Mouse (Mus musculus) neural tube, embryonic 13.5 days (tissue): ENCODE measurements at regions not wholly inside any gene's neighbourhood (a gene's known extent, or its start where the extent isn't known, plus 50 kb on each side); places are given as distances from the start of the nearest gene placed in this dataset.
A peak's percentile ranks its signal among the peaks of the same experiment; 100 is the strongest.

Source experiments
- ATAC-seq: fragments of 200-750 bp; cut with Nextera tagmentation; 2 replicates; pipeline ENCODE4 v1.8.0; 2017; ENCODE audit warnings: low read depth, mild to moderate bottlenecking, moderate TSS enrichment, moderate library complexity
- H3K27ac ChIP-seq: fragments of 300-500 bp; sonication (generic); replicated peaks from 2 replicates; pipeline ENCODE4 v1.5.1; 2015; ENCODE audit warnings: moderate library complexity, mild to moderate bottlenecking, inconsistent platforms
- H3K27me3 ChIP-seq: fragments of 300-500 bp; sonication (generic); 2 replicates; pipeline ENCODE4 v1.6.1; 2015; ENCODE audit warnings: mild to moderate bottlenecking, inconsistent platforms
- H3K36me3 ChIP-seq: fragments of 300-500 bp; sonication (generic); 2 replicates; pipeline ENCODE4 v1.6.1; 2015; ENCODE audit warnings: mild to moderate bottlenecking, inconsistent platforms
- H3K4me1 ChIP-seq: fragments of 300-500 bp; sonication (generic); replicated peaks from 2 replicates; pipeline ENCODE4 v1.6.1; 2015; ENCODE audit warnings: inconsistent platforms
- H3K4me2 ChIP-seq: fragments of 300-500 bp; sonication (generic); 2 replicates; pipeline ENCODE4 v1.6.1; 2015; ENCODE audit warnings: inconsistent platforms, mild to moderate bottlenecking, moderate library complexity
- H3K4me3 ChIP-seq: fragments of 300-500 bp; sonication (generic); 2 replicates; pipeline ENCODE4 v1.5.1; 2015; ENCODE audit warnings: mild to moderate bottlenecking, inconsistent platforms
- H3K9ac ChIP-seq: fragments of 300-500 bp; sonication (generic); 2 replicates; pipeline ENCODE4 v1.6.1; 2015; ENCODE audit warnings: moderate library complexity, mild to moderate bottlenecking, inconsistent platforms
- H3K9me3 ChIP-seq: fragments of 300-500 bp; sonication (generic); 2 replicates; pipeline ENCODE4 v1.6.1; 2016; ENCODE audit warnings: inconsistent platforms
- WGBS: fragments of 180-500 bp; shearing (Covaris S2); methylation state at CpG from one replicate; pipeline ENCODE4 v1.1.7; 2015; 5-methylcytosine and 5-hydroxymethylcytosine counted together

DNA sequence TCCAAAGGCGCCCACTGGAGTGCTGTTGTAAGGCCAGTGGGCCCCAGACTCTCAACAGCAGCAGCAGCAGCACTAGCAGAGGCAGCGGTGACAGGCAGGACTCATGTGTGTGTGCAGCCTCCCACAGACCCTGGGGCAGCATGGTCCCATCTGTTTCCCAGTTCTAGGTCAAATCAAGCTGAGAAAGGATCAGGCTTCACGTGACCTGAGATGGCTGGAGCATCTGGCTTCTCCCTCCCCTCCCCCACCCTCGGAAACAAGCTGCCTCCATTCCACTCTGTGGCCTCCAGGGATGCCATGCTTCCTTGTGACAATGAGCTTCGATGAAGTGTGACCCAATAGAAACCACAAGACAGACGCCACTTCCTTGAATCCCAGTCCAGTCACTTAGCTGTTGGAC lies 128.8 kb downstream of the Mycn start:
- Histone ChIP-seq H3K4me2 (no peak overlapping the region), H3K4me1 (peaks cover 29% of the 10 kb centered on the region), H3K9me3 (no peaks in the 10 kb centered on the region), H3K9ac (no peak overlapping the region), H3K27me3 (no peaks in the 10 kb centered on the region), H3K36me3 (no peaks in the 10 kb centered on the region), H3K4me3 (no peak overlapping the region), H3K27ac (peak overlapping the region; percentile 64)
- 21% methylated on average over 6 of the region's 6 CpGs for WGBS
- peak; percentile 30; the same call in 1 of the 2 replicates for ATAC-seq

DNA sequence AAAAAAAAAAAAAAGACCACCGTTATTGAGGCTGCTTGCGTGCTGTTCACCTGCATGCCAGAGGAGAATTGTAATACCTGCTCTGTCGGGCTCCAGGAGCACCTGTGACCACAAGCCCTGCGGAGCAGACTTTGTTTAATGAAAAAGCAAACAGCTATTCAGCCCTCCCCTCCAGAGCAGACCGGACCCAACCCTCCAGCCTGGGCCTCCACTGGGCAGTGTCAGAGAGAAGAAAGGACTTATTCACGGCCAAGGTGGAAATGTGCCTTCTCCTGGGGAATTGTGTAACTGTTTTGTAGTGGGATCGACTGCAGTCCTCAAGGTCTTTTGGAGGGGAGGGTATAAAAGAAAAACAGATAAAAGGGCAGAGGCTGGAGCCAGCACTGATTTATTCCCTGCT lies 130.8 kb downstream of the Mycn start:
- Histone ChIP-seq H3K4me1 (peaks cover 29% of the 10 kb centered on the region), H3K36me3 (no peaks in the 10 kb centered on the region), H3K9ac (peak overlapping the region; percentile 41; the same call in 1 of the 2 replicates), H3K9me3 (no peaks in the 10 kb centered on the region), H3K27me3 (no peaks in the 10 kb centered on the region), H3K4me2 (peak overlapping the region; percentile 41), H3K27ac (peak overlapping the region; percentile 73), H3K4me3 (no peak overlapping the region)
- ATAC-seq, result 0 out of 2 replicates have a peak, but pooled peaks have one; percentile 20
- WGBS, result 3% methylated on average over 7 of the region's 7 CpGs

DNA sequence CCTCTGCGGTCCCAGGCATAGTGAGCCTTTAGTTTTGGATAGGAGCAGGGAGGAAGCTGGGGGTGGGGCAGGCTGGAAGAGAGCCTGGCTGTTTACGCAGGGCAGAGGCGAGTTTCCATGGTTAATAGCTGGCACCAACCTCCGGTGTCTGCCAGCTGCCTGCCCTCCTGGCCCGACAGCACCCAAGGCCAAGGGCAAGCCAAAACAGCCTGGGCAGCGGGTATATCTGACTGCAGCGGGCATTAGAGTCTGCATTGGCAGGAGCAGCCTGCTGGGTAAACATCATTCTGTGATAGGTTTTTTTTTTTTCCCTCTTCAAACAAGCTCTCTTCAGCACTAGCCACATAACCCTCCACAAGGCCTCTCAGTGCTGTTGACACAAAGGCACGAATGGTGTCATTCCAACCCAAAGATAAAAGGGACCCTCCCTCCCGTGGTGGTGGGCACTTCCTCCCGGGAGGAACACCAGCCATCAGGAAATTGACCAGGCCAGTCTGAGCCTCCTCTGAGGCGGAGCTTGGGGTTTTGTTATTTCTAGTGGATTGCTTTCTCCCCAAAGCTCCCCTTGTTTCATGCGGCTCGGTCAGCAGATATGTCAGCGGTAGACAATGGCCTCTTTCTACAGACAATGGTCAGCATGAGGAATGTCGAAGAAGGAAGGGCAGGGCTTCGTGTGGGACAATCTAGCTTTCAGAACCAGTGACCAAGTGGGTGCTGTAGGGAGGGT lies 131.4 kb downstream of the Mycn start:
- Histone ChIP-seq H3K9me3 (no peaks in the 10 kb centered on the region), H3K4me1 (peaks cover 29% of the 10 kb centered on the region), H3K27me3 (no peaks in the 10 kb centered on the region), H3K4me2 (peak overlapping the region; percentile 41), H3K4me3 (no peak overlapping the region), H3K36me3 (no peaks in the 10 kb centered on the region), H3K9ac (peak overlapping the region; percentile 41; the same call in 1 of the 2 replicates), H3K27ac (peak overlapping the region; percentile 73)
- WGBS, result 3% methylated on average over 16 of the region's 16 CpGs
- ATAC-seq, result peak; percentile 71

DNA sequence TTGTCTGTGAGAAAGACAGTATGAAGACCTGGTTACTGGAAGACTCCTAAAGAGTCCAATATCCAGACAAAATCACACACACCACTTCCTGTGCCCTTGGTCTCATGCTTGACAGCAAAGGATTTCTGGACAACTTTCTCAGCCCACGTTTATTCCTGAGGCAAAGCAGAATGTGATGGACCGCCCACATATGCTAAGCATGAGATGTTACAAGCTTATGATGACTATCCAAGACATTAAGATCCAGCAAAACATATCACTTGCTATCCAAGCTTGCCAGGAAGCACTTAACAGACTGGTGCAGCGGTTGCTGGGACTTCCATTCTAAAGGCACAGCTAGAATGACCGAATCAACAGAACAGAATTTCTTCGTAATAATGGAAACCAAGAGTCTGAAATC lies 133.6 kb downstream of the Mycn start:
- Histone ChIP-seq H3K9me3 (no peaks in the 10 kb centered on the region), H3K27me3 (no peaks in the 10 kb centered on the region), H3K27ac (no peak overlapping the region), H3K4me2 (no peak overlapping the region), H3K4me1 (peaks cover 29% of the 10 kb centered on the region), H3K4me3 (no peak overlapping the region), H3K36me3 (no peaks in the 10 kb centered on the region), H3K9ac (no peak overlapping the region)
- 92% methylated on average over 5 of the region's 5 CpGs for WGBS
- ATAC-seq, result no peak

DNA sequence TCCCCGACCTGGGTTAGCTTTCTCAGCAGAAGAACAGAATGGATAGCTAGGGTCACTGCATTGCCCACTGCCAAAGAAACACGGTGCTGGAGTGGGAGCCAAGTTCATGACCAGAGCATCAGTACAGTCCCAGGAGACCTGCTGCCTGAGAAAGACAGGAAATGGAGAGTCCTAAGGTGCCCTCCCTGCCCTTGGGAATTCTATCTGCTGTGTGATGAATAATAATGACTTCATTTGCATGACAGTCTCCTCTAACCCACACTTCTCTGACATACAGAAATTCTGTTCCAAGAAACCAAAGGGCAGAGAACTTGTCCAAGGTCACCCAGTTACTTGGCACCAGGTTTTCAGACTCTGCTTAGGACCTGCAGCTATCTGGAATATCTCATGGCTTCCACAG lies 138.1 kb downstream of the Mycn start:
- no peaks in the 10 kb centered on the region for H3K36me3 ChIP-seq
- H3K27ac ChIP-seq, result no peak overlapping the region
- H3K4me1 ChIP-seq, result peaks cover 4% of the 10 kb centered on the region; the same call in 1 of the 2 replicates
- WGBS, result 51% methylated on average over 2 of the region's 2 CpGs
- no peak overlapping the region for H3K9ac ChIP-seq
- H3K27me3 ChIP-seq, result no peaks in the 10 kb centered on the region
- H3K4me3 ChIP-seq, result no peak overlapping the region
- H3K4me2 ChIP-seq, result no peak overlapping the region
- ATAC-seq, result no peak
- no peaks in the 10 kb centered on the region for H3K9me3 ChIP-seq

DNA sequence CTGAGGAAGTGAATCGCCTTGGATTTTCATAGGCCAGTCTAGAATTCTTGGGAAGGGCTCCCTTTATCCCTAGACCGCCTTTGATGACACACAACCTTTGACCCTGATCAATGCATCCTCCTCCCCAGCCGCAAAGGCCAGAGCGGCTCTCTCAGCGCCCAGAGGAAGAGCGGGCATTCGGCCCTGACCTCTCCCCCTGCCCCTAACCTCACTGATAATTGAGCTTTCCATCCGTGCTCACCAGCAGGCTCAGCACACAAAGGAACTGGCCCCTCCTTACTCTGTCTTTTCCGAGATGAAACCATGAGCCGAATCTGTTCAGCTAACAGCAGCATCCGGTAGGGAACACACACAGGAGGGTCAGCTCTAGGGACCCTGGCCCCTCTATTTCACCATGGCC lies 139.3 kb downstream of the Mycn start:
- Histone ChIP-seq H3K27me3 (no peaks in the 10 kb centered on the region), H3K4me3 (no peak overlapping the region), H3K9ac (no peak overlapping the region; the same call in 1 of the 2 replicates), H3K36me3 (no peaks in the 10 kb centered on the region), H3K27ac (no peak overlapping the region), H3K4me1 (peaks cover 4% of the 10 kb centered on the region; the same call in 1 of the 2 replicates), H3K9me3 (no peaks in the 10 kb centered on the region), H3K4me2 (no peak overlapping the region)
- 8% methylated on average over 11 of the region's 11 CpGs for whole genome bisulfite sequencing
- ATAC-seq, result 0 out of 2 replicates have a peak, but pooled peaks have one; percentile 50

DNA sequence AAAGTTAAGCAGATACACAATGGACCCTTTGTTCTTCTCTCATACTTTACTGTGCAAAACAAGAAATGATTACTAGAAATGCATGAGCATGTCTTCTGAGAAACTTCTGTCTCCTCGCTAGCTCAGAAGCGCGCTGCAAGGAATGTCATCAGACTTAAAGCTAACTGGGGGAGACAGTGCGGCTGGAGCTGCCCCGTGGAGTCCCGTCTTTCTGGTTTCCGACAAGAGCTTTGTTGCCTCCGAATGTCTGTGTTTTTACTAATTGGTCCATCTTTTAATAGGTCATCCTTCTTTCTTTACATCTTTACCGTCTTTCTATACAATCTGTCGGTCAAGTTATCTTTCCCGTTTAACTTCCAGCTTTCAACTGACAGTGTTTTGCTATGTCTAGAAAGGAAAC lies 140.0 kb downstream of the Mycn start:
- Histone ChIP-seq H3K4me3 (no peak overlapping the region), H3K4me1 (peaks cover 4% of the 10 kb centered on the region; the same call in 1 of the 2 replicates), H3K9me3 (no peaks in the 10 kb centered on the region), H3K36me3 (no peaks in the 10 kb centered on the region), H3K4me2 (no peak overlapping the region), H3K27me3 (no peaks in the 10 kb centered on the region), H3K9ac (no peak overlapping the region), H3K27ac (no peak overlapping the region)
- ATAC-seq, result no peak
- WGBS, result 69% methylated on average over 11 of the region's 11 CpGs

DNA sequence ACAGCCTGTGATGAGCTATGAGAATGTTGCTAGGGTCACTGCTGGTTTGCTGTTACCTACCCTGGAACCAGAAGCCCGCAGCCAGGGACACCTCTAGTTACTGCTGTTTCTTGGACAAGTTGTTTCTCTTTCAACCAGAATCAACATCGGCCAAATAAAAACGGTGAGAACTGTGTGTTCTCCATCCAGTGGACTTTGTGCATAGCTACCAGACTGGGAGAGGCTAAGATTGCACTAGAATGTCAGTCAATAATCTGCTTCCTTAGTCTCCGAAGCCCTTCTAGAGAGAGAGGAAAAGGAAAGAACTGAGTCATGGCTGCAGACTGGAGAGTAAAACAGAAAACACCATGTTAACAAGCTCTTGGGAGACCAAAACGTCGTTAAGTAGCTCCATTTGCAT lies 141.6 kb downstream of the Mycn start:
- Histone ChIP-seq H3K27me3 (no peaks in the 10 kb centered on the region), H3K4me3 (no peak overlapping the region), H3K9me3 (no peaks in the 10 kb centered on the region), H3K27ac (no peak overlapping the region), H3K36me3 (no peaks in the 10 kb centered on the region), H3K9ac (no peak overlapping the region), H3K4me2 (no peak overlapping the region), H3K4me1 (peaks cover 4% of the 10 kb centered on the region; the same call in 1 of the 2 replicates)
- 96% methylated on average over 6 of the region's 6 CpGs for WGBS
- no peak for ATAC-seq

DNA sequence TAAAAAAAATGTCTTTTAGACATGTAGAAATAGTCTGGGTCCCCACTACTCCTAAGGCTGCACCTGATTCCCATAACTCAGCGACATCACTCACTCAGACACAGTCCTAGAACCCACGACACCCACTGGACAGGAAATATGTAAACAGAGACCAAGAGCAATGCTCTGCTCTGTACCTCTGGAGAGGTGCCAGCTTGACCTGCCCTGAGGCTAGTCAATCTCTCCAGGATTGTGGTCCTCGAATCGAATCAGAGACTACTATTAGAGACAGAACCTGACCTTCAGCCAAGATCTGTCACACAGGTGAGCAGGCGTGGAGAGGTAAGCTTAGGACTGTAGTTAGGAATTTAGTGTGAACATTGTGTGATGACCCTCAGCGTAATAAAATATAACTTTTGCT lies 152.7 kb downstream of the Mycn start:
- Histone ChIP-seq H3K27me3 (peaks cover 20% of the 10 kb centered on the region), H3K9ac (no peak overlapping the region), H3K27ac (no peak overlapping the region), H3K4me3 (no peak overlapping the region), H3K4me1 (peaks cover 32% of the 10 kb centered on the region), H3K4me2 (no peak overlapping the region), H3K9me3 (no peaks in the 10 kb centered on the region), H3K36me3 (no peaks in the 10 kb centered on the region)
- ATAC-seq, result no peak
- WGBS, result 81% methylated on average over 6 of the region's 6 CpGs

DNA sequence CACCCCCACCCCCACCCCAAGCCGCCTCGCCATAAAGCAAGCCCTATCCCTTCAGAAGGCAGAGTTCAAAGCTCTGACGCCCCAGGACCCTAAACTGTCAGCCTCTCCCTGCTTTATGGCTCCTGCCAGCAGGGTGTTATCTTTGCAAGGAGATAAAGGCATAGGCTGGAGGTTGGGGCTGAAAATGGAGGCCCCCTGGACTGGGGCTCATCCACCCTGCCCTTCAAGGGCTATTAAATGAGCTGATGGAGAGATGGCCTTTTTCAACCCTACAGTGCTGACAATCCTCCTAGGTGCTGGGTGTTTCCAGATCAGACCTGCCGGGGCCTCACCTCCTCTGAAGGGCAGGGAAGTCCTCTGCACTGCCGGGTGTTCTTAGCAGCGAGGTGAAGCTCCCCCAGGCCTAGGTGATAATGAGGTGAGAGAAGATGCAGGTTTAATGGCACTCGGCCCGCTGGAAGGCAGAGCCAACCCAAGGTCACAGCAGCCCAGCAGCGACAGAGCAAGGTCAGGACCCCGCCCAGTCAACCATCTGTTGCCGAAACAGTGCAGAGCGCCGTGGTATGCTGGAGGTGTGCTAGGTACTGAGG lies 153.4 kb downstream of the Mycn start:
- Histone ChIP-seq H3K4me1 (peaks cover 33% of the 10 kb centered on the region), H3K9ac (peak overlapping the region; percentile 56), H3K36me3 (no peaks in the 10 kb centered on the region), H3K9me3 (no peaks in the 10 kb centered on the region), H3K27ac (no peak overlapping the region), H3K4me3 (peak overlapping the region; percentile 22), H3K4me2 (peak overlapping the region; percentile 51), H3K27me3 (peaks cover 20% of the 10 kb centered on the region)
- no peak for ATAC-seq
- 16% methylated on average over 13 of the region's 13 CpGs for WGBS

DNA sequence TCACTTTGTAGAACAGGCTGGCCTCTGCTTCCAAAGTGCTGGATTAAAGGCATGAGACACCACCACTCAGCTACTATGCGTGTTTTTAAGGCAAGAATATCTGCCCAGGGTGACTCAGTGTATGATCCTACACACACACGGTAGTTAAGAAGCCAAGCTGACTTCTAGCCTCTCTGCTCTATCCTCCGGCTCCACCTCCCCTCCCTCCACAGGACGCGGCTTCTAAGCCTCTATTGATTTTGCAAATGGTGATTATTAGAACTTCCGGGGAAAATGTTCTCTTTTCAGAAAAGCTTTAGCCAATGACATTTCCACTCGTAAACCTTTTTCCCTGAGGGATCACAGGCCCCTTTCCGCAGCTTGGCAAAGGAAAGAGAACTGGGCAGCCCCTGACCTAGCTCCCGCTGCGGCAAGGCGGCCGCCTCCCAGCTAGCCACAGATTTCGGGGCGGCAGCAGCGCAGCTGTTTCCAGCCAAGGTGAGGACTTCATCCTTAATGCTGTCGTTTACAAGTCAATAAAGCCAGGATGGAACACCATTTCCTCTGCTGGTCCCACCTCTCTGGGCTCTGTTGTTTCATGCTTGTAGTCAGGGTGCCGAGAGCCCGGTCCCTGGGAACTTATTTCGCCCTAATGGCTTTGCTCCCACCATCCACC lies 154.0 kb downstream of the Mycn start:
- Histone ChIP-seq H3K4me3 (peak overlapping the region; percentile 22), H3K4me1 (peaks cover 33% of the 10 kb centered on the region), H3K4me2 (peak overlapping the region; percentile 51), H3K27ac (no peak overlapping the region), H3K27me3 (peaks cover 20% of the 10 kb centered on the region), H3K9ac (peak overlapping the region; percentile 56; the same call in 1 of the 2 replicates), H3K36me3 (no peaks in the 10 kb centered on the region), H3K9me3 (no peaks in the 10 kb centered on the region)
- 4% methylated on average over 19 of the region's 19 CpGs for WGBS
- ATAC-seq, result no peak

DNA sequence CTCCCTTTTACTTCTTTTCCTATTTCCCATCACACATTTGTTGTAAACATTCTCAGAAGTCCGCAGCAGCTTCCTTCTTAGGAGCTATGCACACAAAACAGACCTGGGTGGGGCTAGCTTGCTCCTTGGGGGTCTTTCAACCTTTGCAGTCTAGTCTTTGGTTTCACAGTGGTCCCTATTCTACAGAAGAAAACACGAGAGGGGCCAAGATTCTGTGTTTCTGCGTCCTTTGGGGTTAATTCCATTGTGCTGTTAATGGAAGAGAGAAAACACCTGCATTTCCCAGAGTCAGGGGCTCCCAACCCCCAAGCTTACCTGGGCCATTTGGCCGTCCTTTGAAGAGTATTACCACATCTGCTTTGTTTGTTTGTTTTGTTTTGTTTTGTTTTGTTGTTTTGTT lies 154.6 kb downstream of the Mycn start:
- H3K4me1 ChIP-seq, result peaks cover 33% of the 10 kb centered on the region
- no peak overlapping the region for H3K27ac ChIP-seq
- no peak overlapping the region for H3K9ac ChIP-seq
- no peak for ATAC-seq
- H3K27me3 ChIP-seq, result peaks cover 20% of the 10 kb centered on the region
- H3K4me3 ChIP-seq, result no peak overlapping the region
- WGBS, result 25% methylated on average over 4 of the region's 4 CpGs
- no peak overlapping the region for H3K4me2 ChIP-seq
- H3K36me3 ChIP-seq, result no peaks in the 10 kb centered on the region
- no peaks in the 10 kb centered on the region for H3K9me3 ChIP-seq
